Mouse (Mus musculus): Measurements from ENCODE around the gene Zmpste24.

DNA sequence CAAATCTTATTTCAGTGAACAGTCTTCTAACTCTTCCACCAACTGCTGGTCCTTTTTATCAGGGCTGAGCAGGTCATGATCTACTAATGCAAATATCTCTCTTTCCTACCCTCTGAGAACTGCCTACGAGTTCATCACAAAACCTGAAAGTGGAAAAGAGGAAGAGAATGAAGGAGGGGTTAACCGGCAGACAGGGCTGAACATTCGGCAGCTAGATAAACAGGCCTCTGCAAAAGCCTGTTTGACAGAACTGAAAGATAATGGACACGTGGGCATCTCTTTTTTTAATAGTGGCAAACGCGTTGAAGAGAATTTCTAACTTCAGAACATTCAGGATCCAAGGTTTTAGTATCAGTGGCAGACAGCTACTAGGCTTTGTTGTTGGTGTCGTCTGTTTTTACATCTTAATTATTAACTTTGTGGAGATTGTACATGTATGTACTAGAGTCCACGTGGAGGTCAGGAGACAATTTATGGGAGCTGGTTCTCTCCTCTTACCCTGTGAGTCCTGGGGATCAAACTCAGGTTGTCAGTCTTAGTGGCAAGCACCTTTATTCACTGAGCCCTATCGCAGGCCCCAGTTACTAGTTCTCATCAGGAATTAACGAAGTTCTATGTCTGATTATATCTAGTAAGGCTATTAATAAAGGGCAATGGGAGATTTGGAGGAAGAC, 83.3 kb downstream of the Zmpste24 start:
- TF ChIP-seq POLR2A (IDR thresholded peaks at IDR 0.05; ENCODE audit: control insufficient read depth, low read depth, low read length) (no peak), CTCF (IDR thresholded peaks at IDR 0.05; ENCODE audit: control insufficient read depth, insufficient read depth, insufficient replicate concordance, low read depth, low read length) (no peak)

Measured in testis, adult 2 months (tissue).